Mouse (Mus musculus): ENCODE data around the gene Ubxn11. TPM values are rescaled to one million over a fixed set of nuclear protein-coding genes. Genes with fewer than 3 reads are reported as not detected.
"Not testable (repeated sequence)": the region's sequence is repeated elsewhere in the genome, so short reads cannot be mapped to it uniquely, and the experiment has no call there.

Ubxn11 gene
- total and polyA plus RNA-seq, 2 experiments from 2014 or later: 13.7 to 14.3 TPM

- Histone ChIP-seq H3K9me3 (ENCODE audit: low read length) (no peaks in the 10 kb centered on the region), H3K27me3 (ENCODE audit: insufficient read depth, low read length) (no peaks in the 10 kb centered on the region), H3K36me3 (ENCODE audit: insufficient read depth) (no peaks in the 10 kb centered on the region), H3K27ac (ENCODE audit: low read depth, low read length) (peak overlapping the region; percentile 82), H3K4me2 (ENCODE audit: low read depth) (peak overlapping the region; percentile 89), H3K4me3 (ENCODE audit: low read depth, low read length) (peak overlapping the region; percentile 87), H3K4me1 (ENCODE audit: insufficient read depth) (peaks cover 15% of the 10 kb centered on the region), H3K9ac (peak overlapping the region; percentile 87)
- DNase-seq: no peak
- peak; percentile 14 for ATAC-seq
- TF ChIP-seq CTCF (IDR thresholded peaks at IDR 0.05; ENCODE audit: low read depth): no peak
- WGBS: 2% methylated on average over 14 of the region's 14 CpGs
These were observed 26.6 kb downstream of the Ubxn11 start for GRCm38 (mm10) chr4:134128983-134129362.

GRCm38 (mm10) chr4:134129482-134129881 is 27.1 kb downstream of the Ubxn11 start:
- Histone ChIP-seq H3K27ac (ENCODE audit: low read depth, low read length) (no peak overlapping the region), H3K9me3 (ENCODE audit: low read length) (no peaks in the 10 kb centered on the region), H3K36me3 (ENCODE audit: insufficient read depth) (no peaks in the 10 kb centered on the region), H3K4me2 (ENCODE audit: low read depth) (peak overlapping the region; percentile 89), H3K4me1 (ENCODE audit: insufficient read depth) (peaks cover 15% of the 10 kb centered on the region), H3K27me3 (ENCODE audit: insufficient read depth, low read length) (no peaks in the 10 kb centered on the region), H3K9ac (no peak overlapping the region), H3K4me3 (ENCODE audit: low read depth, low read length) (no peak overlapping the region)
- no peak for ATAC-seq
- 50% methylated on average over 6 of the region's 6 CpGs for WGBS
- no peak for TF ChIP-seq CTCF (IDR thresholded peaks at IDR 0.05; ENCODE audit: low read depth)
- no peak for DNase-seq

GRCm38 (mm10) chr4:134132117-134132516 is 29.7 kb downstream of the Ubxn11 start:
- Histone ChIP-seq H3K27ac (ENCODE audit: low read depth, low read length) (no peak overlapping the region), H3K4me1 (ENCODE audit: insufficient read depth) (peaks cover 12% of the 10 kb centered on the region), H3K4me3 (ENCODE audit: low read depth, low read length) (no peak overlapping the region), H3K9me3 (ENCODE audit: low read length) (no peaks in the 10 kb centered on the region), H3K9ac (no peak overlapping the region), H3K27me3 (ENCODE audit: insufficient read depth, low read length) (no peaks in the 10 kb centered on the region), H3K4me2 (ENCODE audit: low read depth) (no peak overlapping the region), H3K36me3 (ENCODE audit: insufficient read depth) (peaks cover under 1% of the 10 kb centered on the region; the same call in 1 of the 2 replicates)
- DNase-seq (no peak), ATAC-seq (no peak)
- no peak for TF ChIP-seq CTCF (IDR thresholded peaks at IDR 0.05; ENCODE audit: low read depth)
- 88% methylated on average over 3 of the region's 3 CpGs for WGBS

- H3K36me3 ChIP-seq (ENCODE audit: insufficient read depth): peaks cover 5% of the 10 kb centered on the region; the same call in 1 of the 2 replicates
- no peak for DNase-seq
- no peak for TF ChIP-seq CTCF (IDR thresholded peaks at IDR 0.05; ENCODE audit: low read depth)
- no peak for ATAC-seq
- no peaks in the 10 kb centered on the region for H3K27me3 ChIP-seq (ENCODE audit: insufficient read depth, low read length)
- H3K27ac ChIP-seq (ENCODE audit: low read depth, low read length): no peak overlapping the region
- H3K4me2 ChIP-seq (ENCODE audit: low read depth): no peak overlapping the region
- H3K4me3 ChIP-seq (ENCODE audit: low read depth, low read length): no peak overlapping the region
- no peaks in the 10 kb centered on the region for H3K9me3 ChIP-seq (ENCODE audit: low read length)
- H3K9ac ChIP-seq: no peak overlapping the region
- 88% methylated on average over 8 of the region's 8 CpGs for whole genome bisulfite sequencing
- H3K4me1 ChIP-seq (ENCODE audit: insufficient read depth): peaks cover 7% of the 10 kb centered on the region
These were observed 30.2 kb downstream of the Ubxn11 start for GRCm38 (mm10) chr4:134132519-134133095.

GRCm38 (mm10) chr4:134136280-134136926 is 34.0 kb downstream of the Ubxn11 start:
- no peak for TF ChIP-seq CTCF (IDR thresholded peaks at IDR 0.05; ENCODE audit: low read depth)
- no peak for DNase-seq
- 76% methylated on average over 3 of the region's 3 CpGs for WGBS

GRCm38 (mm10) chr4:134138857-134139256 is 36.5 kb downstream of the Ubxn11 start:
- ATAC-seq (no peak), DNase-seq (no peak)
- 76% methylated on average over 2 of the region's 2 CpGs for WGBS
- no peak overlapping the region for H3K27ac ChIP-seq (ENCODE audit: low read depth, low read length)
- peaks cover 5% of the 10 kb centered on the region; the same call in 1 of the 2 replicates for H3K36me3 ChIP-seq (ENCODE audit: insufficient read depth)
- H3K9me3 ChIP-seq (ENCODE audit: low read length): no peaks in the 10 kb centered on the region
- no peak for TF ChIP-seq CTCF (IDR thresholded peaks at IDR 0.05; ENCODE audit: low read depth)
- H3K4me2 ChIP-seq (ENCODE audit: low read depth): no peak overlapping the region
- no peaks in the 10 kb centered on the region for H3K27me3 ChIP-seq (ENCODE audit: insufficient read depth, low read length)
- no peak overlapping the region for H3K9ac ChIP-seq
- H3K4me1 ChIP-seq (ENCODE audit: insufficient read depth): no peaks in the 10 kb centered on the region
- H3K4me3 ChIP-seq (ENCODE audit: low read depth, low read length): no peak overlapping the region

More at GRCm38 (mm10) chr4:134136280-134136926, 34.0 kb downstream of the Ubxn11 start:
- no peak overlapping the region for H3K27ac ChIP-seq (ENCODE audit: low read depth, low read length)
- no peak overlapping the region for H3K4me2 ChIP-seq (ENCODE audit: low read depth)
- no peak overlapping the region for H3K4me3 ChIP-seq (ENCODE audit: low read depth, low read length)
- H3K36me3 ChIP-seq (ENCODE audit: insufficient read depth): peaks cover 5% of the 10 kb centered on the region; the same call in 1 of the 2 replicates
- H3K9ac ChIP-seq: no peak overlapping the region
- no peak for ATAC-seq
- no peaks in the 10 kb centered on the region for H3K4me1 ChIP-seq (ENCODE audit: insufficient read depth)
- H3K27me3 ChIP-seq (ENCODE audit: insufficient read depth, low read length): no peaks in the 10 kb centered on the region
- H3K9me3 ChIP-seq (ENCODE audit: low read length): no peaks in the 10 kb centered on the region

- H3K9me3 ChIP-seq (ENCODE audit: low read length); ATAC-seq; H3K27ac ChIP-seq (ENCODE audit: low read depth, low read length); H3K4me1 ChIP-seq (ENCODE audit: insufficient read depth); H3K4me2 ChIP-seq (ENCODE audit: low read depth); H3K9ac ChIP-seq; H3K27me3 ChIP-seq (ENCODE audit: insufficient read depth, low read length); H3K4me3 ChIP-seq (ENCODE audit: low read depth, low read length); DNase-seq; H3K36me3 ChIP-seq (ENCODE audit: insufficient read depth): not testable (repeated sequence)
- 97% methylated on average over 5 of the region's 5 CpGs for WGBS
These were observed 41.9 kb downstream of the Ubxn11 start for GRCm38 (mm10) chr4:134144297-134144696.
